Mouse (Mus musculus) right cerebral cortex, postnatal 10 days (tissue): ENCODE results near the gene Tmem74b.

Experiments used
- DNase-seq, 2 experiments: peaks; one replicate each; pipeline ENCODE4 v3.0.0; 2021; ENCODE audit warnings: low spot score in 2 of 2

Gene Tmem74b

DNA sequence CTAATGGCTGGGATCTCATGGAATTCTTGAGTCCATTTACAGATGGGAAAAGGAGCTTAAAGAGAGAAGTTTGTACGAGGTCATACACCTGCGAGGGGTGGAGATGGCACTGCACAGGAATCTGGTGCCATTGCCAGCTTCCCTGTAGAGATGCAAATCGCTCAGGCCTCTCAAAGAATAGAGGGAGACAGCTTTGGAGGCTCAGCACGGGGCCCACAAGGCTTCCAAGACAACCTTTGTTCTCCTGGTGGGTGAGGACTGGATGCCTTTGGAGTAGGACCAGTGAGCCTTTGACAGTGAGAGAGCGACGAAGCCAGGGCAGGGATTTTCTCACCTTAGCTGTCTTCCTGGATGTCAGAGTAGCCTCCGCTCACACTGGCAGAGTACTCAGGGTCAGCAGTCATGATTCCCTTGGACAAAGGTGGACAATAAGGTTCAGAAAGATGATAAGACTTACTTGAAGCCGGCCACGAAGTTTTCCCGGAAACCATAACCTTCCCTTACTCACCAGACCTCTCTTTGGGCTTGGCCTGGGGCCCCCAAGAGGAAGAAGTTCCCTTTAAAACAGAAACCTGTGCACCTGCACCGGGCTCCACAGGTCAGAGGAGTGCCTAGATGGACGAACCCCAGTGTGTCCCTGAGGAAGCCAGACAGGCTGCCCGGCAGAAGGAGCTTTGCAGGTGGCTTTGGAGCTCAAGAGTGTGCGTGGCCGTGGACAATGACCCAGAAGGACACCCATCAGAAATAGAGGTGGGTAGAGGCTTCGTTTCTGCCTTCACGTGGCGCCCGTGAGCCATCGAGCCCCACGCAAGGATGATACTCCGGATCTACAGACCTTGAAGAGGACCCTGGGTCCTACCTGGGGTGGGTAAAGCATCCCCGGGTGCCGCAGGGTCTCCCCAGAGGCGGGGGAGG lies at the start of gene Tmem74b:
Gene Tmem74b (plus strand): TSS at position 778 of the 915 bp plus-strand sequence.
- DNase-seq, result peak in 1 of 2 experiments; percentile 41

- no peak for DNase-seq
Measured at GRCm38 (mm10) chr2:151652053-151652452, 49.8 kb upstream of the Tmem74b start.

DNA sequence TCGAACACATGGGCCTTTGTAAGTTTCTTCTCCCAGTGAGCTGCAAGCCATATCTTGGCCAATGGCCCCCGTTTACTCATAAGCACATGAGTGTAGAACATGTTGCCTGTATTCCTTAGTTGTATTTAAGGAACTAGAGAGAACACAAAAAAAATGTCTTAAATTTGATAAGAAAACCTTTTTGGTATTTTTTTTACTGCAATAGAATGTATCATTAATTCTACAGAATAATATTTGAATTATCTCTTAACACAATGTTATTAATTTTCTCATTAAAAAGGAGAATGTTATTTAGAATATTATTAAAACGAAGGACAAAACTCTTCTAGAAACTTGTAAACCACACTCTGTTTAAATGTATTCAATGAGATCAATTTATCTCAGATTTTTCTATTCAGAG lies 33.4 kb upstream of the Tmem74b start, which contains the start of gene Rad21l:
Gene Rad21l (minus strand): TSS at position 101 of the 400 bp plus-strand sequence.
- DNase-seq, result no peak

- no peak for DNase-seq
Measured at GRCm38 (mm10) chr2:151670026-151670967, 31.5 kb upstream of the Tmem74b start.

- DNase-seq, result no peak
Measured at GRCm38 (mm10) chr2:151670968-151671329, 30.9 kb upstream of the Tmem74b start.

DNA sequence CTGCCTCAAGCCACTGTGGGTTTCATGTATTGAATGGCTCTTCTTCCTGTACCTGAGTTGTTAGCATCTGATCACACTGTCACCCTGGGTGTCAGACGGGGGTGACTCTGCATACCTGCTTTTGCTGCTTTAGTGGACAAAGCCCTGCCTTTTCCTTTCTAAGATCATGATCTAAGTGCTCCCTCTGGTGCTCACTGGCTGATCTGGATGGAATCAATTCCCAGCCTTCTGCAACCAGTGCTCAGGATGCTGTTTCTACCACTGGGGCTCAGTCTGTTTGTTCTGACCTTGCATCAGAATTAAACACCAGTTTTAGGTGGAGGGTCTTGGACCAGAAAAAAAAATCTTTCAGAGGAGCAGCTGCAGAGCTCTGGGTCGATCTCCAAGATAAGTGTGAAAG lies 25.6 kb upstream of the Tmem74b start:
- DNase-seq, result peak in 1 of 2 experiments; percentile 33

- DNase-seq, result peak in 1 of 2 experiments; percentile 48
Measured at GRCm38 (mm10) chr2:151682357-151682756, 19.5 kb upstream of the Tmem74b start.

GRCm38 (mm10) chr2:151682976-151683375 lies 18.8 kb upstream of the Tmem74b start:
- no peak for DNase-seq

GRCm38 (mm10) chr2:151702146-151702850 lies 490 bp downstream of the Tmem74b start:
- peak; percentile 67 to 79 for DNase-seq

DNA sequence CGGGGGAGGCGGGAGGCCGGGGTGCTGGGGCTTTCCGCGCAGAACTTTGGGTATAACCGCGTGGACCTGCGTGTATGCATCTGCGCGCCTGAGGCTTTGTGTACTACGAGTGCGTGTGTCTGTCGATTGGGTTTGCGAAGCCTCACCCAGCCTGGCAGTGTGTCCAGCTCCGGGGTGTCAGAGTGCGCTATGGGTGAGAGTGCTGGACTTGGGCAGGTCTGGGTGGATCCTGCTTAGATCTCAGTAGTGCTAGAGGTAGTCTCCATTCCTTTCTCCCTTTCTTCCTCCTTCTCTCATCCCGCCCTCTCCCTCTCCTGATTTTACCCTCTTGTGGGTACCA lies 1.0 kb downstream of the Tmem74b start:
- peak; percentile 59 for DNase-seq

DNA sequence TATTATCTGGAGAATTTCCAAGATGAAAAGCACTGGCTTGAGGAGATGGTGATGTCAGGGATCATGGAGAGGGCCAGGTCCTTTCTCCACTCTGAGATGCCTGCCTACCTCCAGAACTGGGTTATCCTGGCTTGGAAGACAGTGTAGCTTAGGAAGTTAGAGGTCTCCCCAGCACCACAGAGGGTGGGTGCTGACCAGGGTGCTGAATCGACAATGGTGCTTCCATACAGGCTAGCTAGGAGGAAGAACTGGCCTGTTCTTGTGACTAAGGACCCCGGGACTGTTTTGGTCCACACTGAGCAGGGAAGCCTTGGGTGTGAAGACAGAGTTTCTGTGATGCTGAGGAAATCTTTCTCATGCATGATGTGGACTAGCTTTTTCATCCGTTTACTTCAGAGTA lies 10.8 kb downstream of the Tmem74b start:
- no peak for DNase-seq

DNA sequence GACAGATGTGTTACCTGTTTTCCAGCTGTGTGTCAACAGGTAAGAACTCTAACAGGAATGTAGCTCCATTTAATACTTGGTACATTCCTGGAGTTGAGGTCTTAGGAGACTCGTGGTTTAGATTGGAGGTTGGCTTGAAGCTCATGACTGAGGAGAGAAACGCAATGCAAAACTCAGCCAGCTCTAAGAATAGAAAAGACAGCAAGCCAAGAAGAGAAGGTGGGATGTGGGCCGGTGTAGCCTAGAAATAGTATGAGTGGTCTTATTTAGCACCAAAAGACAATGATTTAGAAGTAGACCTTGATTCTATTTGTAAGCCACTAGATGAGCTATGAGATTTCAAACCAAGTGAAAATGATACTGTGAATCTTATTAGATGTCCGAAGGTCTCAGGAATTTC lies 13.7 kb downstream of the Tmem74b start:
- DNase-seq, result peak in 1 of 2 experiments; percentile 52

DNA sequence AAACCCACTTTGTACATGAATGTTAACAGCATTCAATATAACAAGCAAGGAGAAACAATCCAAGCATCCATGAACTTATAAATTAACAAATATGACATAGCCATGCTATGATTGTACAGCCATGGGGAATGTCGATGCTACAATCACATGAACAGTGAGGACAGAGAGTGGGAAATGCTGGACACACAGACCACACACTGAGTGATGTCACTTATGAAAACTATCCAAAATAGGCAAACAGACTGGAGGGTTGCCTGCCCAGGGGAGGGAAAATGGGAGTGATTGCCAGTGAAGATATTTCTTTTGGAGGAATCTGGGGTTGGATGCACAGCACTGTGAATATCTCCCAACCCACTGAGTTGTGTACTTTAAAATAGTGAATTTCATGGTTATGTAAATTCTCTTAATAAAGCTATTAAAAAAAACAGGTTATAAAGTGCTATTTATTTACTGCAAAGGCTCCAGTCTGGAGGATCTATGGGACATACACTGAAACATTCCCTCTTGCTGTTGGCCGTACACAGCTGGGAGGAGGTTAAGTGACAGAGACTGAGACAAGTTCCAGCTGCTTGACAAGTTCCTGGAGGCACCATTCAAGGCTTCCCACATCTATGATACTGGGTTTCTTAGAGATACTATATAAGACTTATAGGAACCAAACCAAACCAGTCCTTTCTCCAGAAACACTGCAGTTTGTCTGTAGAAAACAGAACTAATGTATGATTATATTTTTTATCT lies 14.7 kb downstream of the Tmem74b start:
- DNase-seq, result no peak

DNA sequence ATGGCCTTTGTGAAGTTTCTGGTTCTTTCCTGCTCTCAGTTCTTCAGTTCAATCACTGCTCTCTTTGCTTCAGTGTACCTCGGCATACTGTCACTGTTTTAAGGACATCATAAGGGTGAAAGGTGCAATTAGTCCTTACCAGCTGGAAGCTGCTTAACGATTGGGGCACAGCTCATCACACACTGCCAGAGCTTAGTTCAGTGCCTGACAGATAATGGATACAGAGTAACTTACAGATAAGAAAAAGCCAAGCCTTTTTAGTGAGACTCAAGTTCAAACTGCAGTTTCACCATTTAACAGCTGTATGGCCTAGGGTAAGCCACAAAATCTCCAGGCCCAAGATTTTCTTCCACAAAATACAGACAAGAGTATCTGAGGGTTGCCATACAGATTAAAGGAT lies 22.3 kb downstream of the Tmem74b start:
- peak in 1 of 2 experiments; percentile 6 for DNase-seq

GRCm38 (mm10) chr2:151733151-151733865 lies 31.5 kb downstream of the Tmem74b start:
- DNase-seq, result no peak

DNA sequence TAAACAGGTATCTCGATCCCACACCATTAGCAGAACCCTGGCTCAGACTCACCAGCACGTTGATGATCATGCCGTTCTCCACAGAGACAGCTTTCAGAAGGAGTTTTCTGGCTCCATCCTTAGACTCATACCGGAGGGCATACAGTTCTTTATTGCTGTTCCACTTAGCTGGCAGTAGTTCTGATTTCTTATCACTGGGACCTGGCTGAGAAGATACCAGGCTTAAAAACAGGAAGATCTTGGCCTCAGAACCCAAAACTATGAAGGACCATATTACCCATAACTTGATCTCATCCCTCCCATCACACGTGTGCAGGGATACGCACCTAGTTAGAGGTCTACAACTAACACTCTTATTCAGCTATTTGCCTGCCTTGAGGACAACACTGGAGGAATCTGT lies 33.6 kb downstream of the Tmem74b start:
- no peak for DNase-seq

GRCm38 (mm10) chr2:151738460-151738859 lies 36.7 kb downstream of the Tmem74b start:
- no peak for DNase-seq

DNA sequence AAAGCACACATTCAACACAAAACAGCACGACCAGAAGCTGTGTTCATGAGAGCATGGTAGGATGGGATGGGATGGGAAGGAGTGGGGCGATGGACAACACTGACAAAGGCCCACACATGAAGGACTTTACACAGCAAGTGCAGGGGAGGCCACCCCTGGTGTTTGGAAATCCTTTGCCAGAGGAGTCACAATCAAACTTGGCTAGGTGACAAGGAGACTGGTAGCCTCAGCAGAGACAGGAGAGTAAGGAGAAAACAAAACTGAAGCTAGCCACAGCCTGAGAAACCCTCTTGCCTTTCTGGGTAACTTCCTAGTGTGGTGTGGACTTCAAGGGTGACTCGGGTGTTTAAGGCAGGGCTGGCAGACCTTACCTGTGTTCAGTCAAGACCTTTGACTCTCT lies 37.3 kb downstream of the Tmem74b start:
- no peak for DNase-seq

DNA sequence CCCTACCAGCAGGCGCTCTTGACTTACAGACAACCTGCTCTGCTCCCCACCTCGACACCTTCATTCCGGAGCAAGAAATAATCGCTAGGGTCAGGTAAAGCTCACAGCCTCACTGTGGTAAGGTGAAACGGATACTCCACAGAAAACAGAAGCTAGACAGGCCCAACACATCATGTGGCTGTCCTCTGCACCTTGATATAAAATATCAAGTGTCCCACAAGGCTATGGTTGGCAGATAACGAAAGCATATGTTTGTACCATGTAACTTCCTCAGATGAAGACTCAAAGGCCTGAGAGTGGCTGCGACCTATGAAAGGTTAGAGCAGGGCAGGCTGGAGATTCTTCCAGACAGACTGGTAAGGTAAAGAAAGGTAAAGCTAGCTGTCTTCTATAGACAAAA lies 37.7 kb downstream of the Tmem74b start:
- no peak for DNase-seq

DNA sequence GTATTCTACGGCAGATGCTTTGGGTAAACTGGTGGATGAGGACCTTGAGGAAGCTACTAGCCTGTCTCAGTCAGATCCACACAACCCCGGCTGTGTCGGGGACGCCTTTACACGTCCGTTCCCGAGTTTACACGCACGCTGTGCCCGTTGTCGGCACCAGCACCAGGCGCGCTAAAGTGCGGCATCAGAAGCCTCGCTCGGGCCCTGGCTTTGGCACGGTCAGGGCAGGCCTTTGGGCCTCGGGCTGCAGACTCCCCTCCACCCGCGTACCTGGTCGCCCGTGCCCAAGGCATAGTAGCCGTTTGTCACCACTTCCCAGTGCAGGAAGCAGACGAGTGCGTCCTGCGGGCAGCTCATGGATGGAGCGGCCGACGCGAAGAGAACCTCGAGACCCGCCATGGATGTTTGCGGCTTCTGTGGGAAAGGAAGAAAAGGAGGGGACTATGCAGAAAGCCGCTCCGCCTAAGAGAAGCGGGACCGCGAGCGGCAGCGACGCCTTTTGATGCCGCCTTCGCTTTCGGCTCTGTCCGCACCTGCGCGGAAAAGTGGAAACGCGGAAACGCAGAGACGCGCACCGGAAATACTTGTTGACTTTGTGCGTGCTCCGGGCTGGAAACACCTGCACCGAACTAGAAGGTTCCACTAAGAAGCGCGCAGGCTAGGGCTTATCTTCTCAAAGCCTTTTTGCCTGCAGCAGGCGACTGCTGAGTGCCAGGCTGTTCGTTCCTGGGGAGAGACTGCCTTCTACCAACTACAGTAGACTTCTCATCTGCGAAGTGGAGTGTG lies 39.1 kb downstream of the Tmem74b start:
- peak; percentile 94 to 95 for DNase-seq
